Mouse (Mus musculus): ENCODE data around the gene Ahcyl2. TPM values are rescaled to one million over a fixed set of nuclear protein-coding genes. Genes with fewer than 3 reads are reported as not detected.

The Ahcyl2 gene
- polyA plus RNA-seq, 1 experiment from 2014 or later, result 14.9 TPM

DNA sequence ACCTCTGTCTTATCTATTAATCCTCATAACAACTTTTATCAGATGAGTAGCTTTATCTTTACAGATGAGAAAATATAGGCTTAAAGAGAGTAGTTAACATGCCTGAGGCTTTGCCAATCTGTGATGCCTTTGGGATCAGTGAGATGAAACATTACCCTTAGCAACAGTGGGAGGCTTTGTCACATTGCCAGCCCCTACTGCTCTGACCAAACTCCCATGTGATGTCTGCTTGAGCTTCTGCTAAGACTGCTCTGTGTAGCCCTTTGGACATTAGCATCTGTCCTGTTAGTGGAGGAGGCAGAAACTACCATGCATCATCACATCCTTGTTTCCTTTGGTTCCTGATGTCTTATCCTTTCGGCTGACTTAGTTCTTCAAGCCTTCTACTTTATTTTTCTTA is 7.8 kb downstream of the Ahcyl2 start:
- H3K4me3 ChIP-seq, result no peak overlapping the region
- peaks cover 5% of the 10 kb centered on the region; the same call in 1 of the 2 replicates for H3K36me3 ChIP-seq (replicated peaks)
- no peak for DNase-seq (ENCODE audit: low spot score)
- 88% methylated on average over 1 of the region's 1 CpGs for WGBS
- no peak overlapping the region for H3K27ac ChIP-seq (replicated peaks)
- H3K9me3 ChIP-seq, result no peaks in the 10 kb centered on the region
- H3K4me1 ChIP-seq, result peaks cover 7% of the 10 kb centered on the region
- no peaks in the 10 kb centered on the region for H3K27me3 ChIP-seq (replicated peaks; ENCODE audit: low read depth, poor library complexity, severe bottlenecking)

DNA sequence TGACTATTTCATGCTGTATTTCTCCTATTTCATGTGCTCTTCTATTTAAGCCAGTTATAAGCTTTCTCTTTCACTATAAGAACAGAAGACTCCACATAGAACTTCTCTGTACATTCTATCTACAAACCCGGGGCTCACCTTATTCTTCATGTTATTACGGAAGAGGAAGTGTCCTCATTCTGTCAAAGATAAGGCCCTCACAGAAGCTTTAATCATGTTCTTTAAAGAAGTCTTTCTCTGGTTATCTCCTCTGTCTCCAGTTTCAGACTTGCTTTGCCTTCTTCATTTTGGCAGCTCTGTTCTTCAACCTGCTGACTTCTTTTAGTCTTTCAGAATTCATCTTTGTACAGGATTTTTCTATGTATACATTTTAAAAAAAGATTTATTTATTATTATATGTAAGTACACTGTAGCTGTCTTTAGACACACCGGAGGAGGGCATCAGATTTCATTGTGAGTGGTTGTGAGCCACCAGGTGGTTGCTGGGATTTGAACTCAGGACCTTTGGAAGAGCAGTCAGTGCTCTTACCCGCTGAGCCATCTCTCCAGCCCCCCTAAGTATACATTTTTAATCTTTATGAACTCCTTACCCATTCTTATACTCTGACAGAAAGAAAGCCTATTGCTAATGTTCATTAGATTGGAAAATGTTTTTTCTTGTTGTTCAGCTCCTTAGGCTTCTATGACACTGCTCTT is 8.9 kb downstream of the Ahcyl2 start:
- H3K9me3 ChIP-seq, result no peaks in the 10 kb centered on the region
- 87% methylated on average over 4 of the region's 4 CpGs for WGBS
- no peak for DNase-seq (ENCODE audit: low spot score)
- H3K27ac ChIP-seq (replicated peaks), result no peak overlapping the region
- H3K36me3 ChIP-seq (replicated peaks), result peaks cover 5% of the 10 kb centered on the region; the same call in 1 of the 2 replicates
- H3K27me3 ChIP-seq (replicated peaks; ENCODE audit: low read depth, poor library complexity, severe bottlenecking), result no peaks in the 10 kb centered on the region
- no peaks in the 10 kb centered on the region for H3K4me1 ChIP-seq
- no peak overlapping the region for H3K4me3 ChIP-seq

DNA sequence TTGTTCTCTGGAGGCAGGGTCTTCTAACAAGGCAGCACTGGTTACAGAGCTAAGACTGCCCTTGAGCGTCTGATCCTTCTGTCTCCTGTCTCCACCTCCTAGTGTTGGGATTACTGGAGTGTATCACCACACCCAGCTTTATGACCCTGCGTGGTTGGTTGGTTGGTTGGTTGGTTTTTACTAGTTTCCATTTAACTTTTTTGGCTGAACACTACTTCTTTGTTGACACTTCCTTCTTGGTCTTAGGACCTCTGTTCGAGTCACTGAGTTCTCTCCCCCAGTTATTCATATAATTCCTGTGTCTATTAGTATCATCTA is 9.4 kb downstream of the Ahcyl2 start:
- DNase-seq (ENCODE audit: low spot score), result no peak
- no peaks in the 10 kb centered on the region for H3K27me3 ChIP-seq (replicated peaks; ENCODE audit: low read depth, poor library complexity, severe bottlenecking)
- no peak overlapping the region for H3K4me3 ChIP-seq
- 78% methylated on average over 3 of the region's 3 CpGs for WGBS
- H3K27ac ChIP-seq (replicated peaks), result no peak overlapping the region
- H3K4me1 ChIP-seq, result no peaks in the 10 kb centered on the region
- H3K9me3 ChIP-seq, result no peaks in the 10 kb centered on the region
- peaks cover 5% of the 10 kb centered on the region; the same call in 1 of the 2 replicates for H3K36me3 ChIP-seq (replicated peaks)

DNA sequence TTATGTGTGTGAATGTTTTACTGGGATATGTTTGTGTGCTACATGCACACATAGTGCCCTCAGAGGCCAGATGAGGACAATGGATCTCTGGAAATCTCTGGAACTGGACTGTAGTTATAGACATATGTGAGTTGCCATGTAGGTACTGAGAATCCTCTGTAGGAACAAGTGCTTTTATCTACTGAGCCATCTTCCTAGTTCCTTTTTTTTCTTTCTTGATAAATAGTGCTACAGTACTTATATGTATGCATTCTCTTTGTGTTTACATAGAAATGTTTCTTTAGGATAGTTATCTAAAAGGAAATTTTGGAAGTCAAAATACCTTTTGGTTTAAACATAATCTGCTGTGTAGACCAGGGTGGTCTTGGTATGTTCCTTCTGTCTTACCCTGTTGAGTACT is 12.3 kb downstream of the Ahcyl2 start:
- H3K9me3 ChIP-seq, result no peaks in the 10 kb centered on the region
- H3K36me3 ChIP-seq (replicated peaks), result peaks cover 5% of the 10 kb centered on the region; the same call in 1 of the 2 replicates
- no peaks in the 10 kb centered on the region for H3K27me3 ChIP-seq (replicated peaks; ENCODE audit: low read depth, poor library complexity, severe bottlenecking)
- H3K4me1 ChIP-seq, result no peaks in the 10 kb centered on the region
- DNase-seq (ENCODE audit: low spot score), result no peak
- no peak overlapping the region for H3K4me3 ChIP-seq
- no peak overlapping the region for H3K27ac ChIP-seq (replicated peaks)

DNA sequence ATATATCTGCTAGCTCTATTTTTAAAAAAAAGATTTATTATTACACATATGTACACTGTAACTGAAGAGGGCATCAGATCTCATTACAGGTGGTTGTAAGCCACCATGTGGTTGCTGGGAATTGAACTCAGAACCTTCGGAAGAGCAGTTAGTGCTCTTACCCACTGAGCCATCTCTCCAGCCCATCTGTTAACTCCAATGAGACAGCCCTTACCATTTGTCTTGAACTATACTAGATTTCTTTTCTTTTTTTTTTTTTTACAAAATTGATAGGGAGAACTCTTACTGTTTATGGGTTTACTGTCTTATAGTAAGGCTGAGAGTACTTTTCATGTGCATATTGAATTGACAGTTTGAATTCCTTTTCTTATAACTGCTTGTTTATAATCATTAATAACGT is 12.8 kb downstream of the Ahcyl2 start:
- no peak for DNase-seq (ENCODE audit: low spot score)
- WGBS, result 94% methylated on average over 2 of the region's 2 CpGs
- H3K4me1 ChIP-seq, result no peaks in the 10 kb centered on the region

DNA sequence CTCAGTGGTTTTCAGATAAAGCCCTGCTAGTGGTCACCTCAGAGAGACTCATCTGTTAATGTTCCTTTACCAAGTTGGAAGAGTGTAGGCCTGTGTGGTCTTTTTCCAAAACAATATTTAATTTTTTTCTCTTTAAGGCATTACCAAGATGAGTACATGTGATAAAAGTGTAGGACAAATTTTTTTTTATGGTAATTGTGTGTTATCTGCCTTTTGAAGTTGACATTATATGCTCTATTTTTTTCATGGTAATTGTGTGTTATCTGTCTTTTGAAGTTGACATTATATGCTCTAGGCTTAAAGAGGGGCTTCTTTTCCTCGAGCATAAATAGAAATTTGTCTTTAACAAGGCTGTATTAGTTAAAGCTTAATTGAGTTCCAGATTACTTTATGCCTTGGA is 14.4 kb downstream of the Ahcyl2 start:
- H3K27me3 ChIP-seq (replicated peaks; ENCODE audit: low read depth, poor library complexity, severe bottlenecking), result no peaks in the 10 kb centered on the region
- 90% methylated on average over 1 of the region's 1 CpGs for WGBS
- H3K9me3 ChIP-seq, result no peaks in the 10 kb centered on the region
- H3K36me3 ChIP-seq (replicated peaks), result peaks cover 5% of the 10 kb centered on the region; the same call in 1 of the 2 replicates
- H3K27ac ChIP-seq (replicated peaks), result no peak overlapping the region
- H3K4me1 ChIP-seq, result no peaks in the 10 kb centered on the region
- DNase-seq (ENCODE audit: low spot score), result no peak
- no peak overlapping the region for H3K4me3 ChIP-seq

More for the DNA sequence above, 12.8 kb downstream of the Ahcyl2 start:
- Histone ChIP-seq H3K4me3 (no peak overlapping the region), H3K27me3 (replicated peaks; ENCODE audit: low read depth, poor library complexity, severe bottlenecking) (no peaks in the 10 kb centered on the region), H3K9me3 (no peaks in the 10 kb centered on the region), H3K36me3 (replicated peaks) (peaks cover 5% of the 10 kb centered on the region; the same call in 1 of the 2 replicates), H3K27ac (replicated peaks) (no peak overlapping the region)

DNA sequence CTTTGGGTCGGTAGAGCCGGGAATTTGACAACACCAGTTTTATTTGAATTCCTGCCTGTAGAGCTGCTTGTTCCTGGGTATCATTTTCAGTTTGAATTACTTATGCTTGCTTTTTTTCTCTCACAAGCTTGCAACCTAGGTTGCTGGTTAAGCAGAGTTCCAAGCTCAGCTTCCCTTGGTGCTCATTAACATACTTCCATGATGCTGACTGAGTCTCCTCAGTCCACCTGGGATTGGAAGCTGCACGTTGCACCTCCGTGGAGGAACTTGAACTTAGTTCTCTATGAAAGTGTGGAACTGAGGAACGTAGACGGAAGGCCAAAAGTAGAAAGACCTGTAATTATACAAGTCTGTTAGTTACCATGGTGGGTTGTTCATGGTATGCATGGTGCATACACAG is 16.1 kb downstream of the Ahcyl2 start:
- no peak for DNase-seq (ENCODE audit: low spot score)
- Histone ChIP-seq H3K9me3 (no peaks in the 10 kb centered on the region), H3K27ac (replicated peaks) (no peak overlapping the region), H3K4me1 (no peaks in the 10 kb centered on the region), H3K27me3 (replicated peaks; ENCODE audit: low read depth, poor library complexity, severe bottlenecking) (no peaks in the 10 kb centered on the region), H3K4me3 (no peak overlapping the region), H3K36me3 (replicated peaks) (peaks cover under 1% of the 10 kb centered on the region; the same call in 1 of the 2 replicates)
- 91% methylated on average over 6 of the region's 6 CpGs for WGBS

DNA sequence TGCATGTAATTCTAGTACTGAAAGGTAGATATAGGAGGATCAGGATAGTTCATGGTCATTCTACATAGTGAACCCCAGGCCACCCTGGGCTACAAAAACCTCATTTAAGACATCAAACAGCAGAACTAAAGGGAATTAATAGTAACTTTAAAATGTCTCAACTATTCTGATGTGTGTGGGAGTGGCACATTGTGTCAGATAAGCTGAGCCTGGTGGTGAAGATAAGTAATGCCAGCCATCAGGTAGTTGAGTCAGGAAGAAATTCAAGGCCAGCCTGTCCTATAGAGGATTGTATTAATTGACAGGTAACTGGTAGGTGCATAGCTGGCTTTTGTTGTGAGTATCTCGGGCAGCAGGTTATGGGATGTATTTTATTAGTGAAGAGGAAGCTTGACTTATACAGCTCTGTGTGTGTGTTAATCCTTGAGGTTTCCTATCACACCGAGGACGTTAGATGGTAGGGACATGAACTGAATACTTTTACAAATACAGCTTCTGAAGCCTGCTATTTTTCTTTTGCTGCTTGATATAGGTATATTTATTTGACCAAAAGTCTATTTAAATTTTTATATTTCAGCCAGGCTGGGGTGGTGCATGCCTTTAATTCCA is 16.7 kb downstream of the Ahcyl2 start:
- 94% methylated on average over 3 of the region's 3 CpGs for WGBS
- no peaks in the 10 kb centered on the region for H3K27me3 ChIP-seq (replicated peaks; ENCODE audit: low read depth, poor library complexity, severe bottlenecking)
- H3K9me3 ChIP-seq, result no peaks in the 10 kb centered on the region
- no peak overlapping the region for H3K27ac ChIP-seq (replicated peaks)
- no peaks in the 10 kb centered on the region for H3K4me1 ChIP-seq
- no peaks in the 10 kb centered on the region for H3K36me3 ChIP-seq (replicated peaks)
- no peak for DNase-seq (ENCODE audit: low spot score)
- no peak overlapping the region for H3K4me3 ChIP-seq

DNA sequence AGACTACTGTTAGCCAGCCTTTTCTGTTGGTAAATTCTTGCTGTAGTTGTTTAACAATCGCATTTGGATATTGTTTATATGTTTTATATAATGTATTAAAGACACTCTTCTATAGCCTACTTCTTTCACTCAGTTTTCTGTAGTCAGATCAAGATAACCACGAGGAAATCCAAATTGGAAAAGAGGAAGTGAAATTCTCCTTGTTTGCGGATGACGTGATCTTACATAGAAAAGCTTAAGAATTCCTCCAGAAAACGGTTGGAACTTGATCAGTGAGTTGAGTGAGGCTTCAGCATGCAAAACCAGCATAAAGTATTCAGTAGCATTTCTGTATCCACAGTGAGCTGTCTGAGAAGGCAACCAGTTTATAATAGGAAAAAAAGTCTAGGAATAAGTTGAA is 17.9 kb downstream of the Ahcyl2 start:
- H3K27me3 ChIP-seq (replicated peaks; ENCODE audit: low read depth, poor library complexity, severe bottlenecking), result no peaks in the 10 kb centered on the region
- no peak overlapping the region for H3K27ac ChIP-seq (replicated peaks)
- no peaks in the 10 kb centered on the region for H3K9me3 ChIP-seq
- no peaks in the 10 kb centered on the region for H3K4me1 ChIP-seq
- DNase-seq (ENCODE audit: low spot score), result no peak
- H3K36me3 ChIP-seq (replicated peaks), result no peaks in the 10 kb centered on the region
- WGBS, result 89% methylated on average over 5 of the region's 5 CpGs
- H3K4me3 ChIP-seq, result no peak overlapping the region

DNA sequence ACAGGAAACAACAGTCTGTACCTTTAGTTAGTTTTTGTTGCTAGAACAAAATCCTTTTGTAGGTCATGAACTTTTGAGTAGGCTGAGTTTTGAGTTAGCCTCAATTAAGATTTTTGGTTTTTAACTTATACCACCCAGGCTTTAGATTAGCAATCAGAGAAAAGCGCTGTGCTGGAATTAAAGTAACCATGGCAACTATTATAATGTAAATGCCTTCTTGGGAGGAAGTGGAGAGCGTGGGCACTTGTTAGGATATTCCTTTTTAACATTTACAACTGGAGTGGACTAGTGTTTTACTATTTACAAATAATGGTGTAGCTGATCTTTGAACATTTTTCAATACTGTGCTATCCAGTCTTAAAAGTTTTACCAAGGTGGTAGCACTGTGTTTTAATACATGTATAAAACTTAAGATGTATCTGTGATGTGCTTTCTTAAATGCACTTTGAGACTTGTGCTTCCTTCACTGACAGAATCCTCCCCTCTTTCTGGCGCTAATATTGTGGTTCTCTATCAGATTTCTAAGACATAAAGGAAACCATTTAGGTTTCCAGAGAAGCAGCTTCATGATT is 21.1 kb downstream of the Ahcyl2 start:
- WGBS, result 47% methylated on average over 3 of the region's 3 CpGs
- no peaks in the 10 kb centered on the region for H3K27me3 ChIP-seq (replicated peaks; ENCODE audit: low read depth, poor library complexity, severe bottlenecking)
- DNase-seq (ENCODE audit: low spot score), result no peak

DNA sequence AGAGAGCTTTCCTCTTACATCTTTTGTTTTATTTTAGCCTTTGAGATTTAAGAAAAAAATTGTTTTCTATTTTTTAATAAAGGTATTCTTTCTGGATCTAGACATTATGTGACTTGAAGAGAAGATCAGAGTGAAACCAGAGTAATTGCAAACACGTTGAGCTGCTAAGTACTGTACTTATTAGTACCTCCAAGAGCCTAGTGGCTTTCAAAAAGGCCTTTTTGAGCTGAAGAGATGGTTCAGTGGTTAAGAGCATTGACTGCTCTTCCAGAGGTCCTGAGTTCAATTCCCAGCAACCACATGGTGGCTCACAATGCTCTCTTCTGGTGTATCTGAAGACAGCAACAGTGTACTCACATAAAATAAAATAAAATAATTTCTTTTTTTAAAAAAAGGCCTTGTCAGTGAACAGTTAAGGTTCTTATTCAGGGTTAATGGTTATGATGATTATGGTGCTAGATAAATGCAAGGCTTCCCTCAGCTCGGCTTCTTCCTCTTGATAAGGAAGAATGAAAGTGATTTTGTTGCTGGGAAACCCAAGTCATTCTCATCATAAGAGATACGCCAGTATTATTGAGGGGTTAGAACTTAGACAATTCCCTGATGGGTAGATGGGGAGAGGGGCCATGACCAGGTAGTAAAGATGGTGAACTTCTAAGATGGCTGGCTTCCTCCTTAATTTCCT is 22.3 kb downstream of the Ahcyl2 start:
- DNase-seq (ENCODE audit: low spot score), result no peak
- 94% methylated on average over 3 of the region's 3 CpGs for WGBS
- no peaks in the 10 kb centered on the region for H3K36me3 ChIP-seq (replicated peaks)
- H3K4me3 ChIP-seq, result no peak overlapping the region
- H3K4me1 ChIP-seq, result no peaks in the 10 kb centered on the region
- H3K27ac ChIP-seq (replicated peaks), result no peak overlapping the region
- no peaks in the 10 kb centered on the region for H3K27me3 ChIP-seq (replicated peaks; ENCODE audit: low read depth, poor library complexity, severe bottlenecking)
- H3K9me3 ChIP-seq, result no peaks in the 10 kb centered on the region

More for the DNA sequence above, 21.1 kb downstream of the Ahcyl2 start:
- Histone ChIP-seq H3K27ac (replicated peaks) (no peak overlapping the region), H3K4me3 (no peak overlapping the region), H3K36me3 (replicated peaks) (no peaks in the 10 kb centered on the region), H3K4me1 (no peaks in the 10 kb centered on the region), H3K9me3 (no peaks in the 10 kb centered on the region)

DNA sequence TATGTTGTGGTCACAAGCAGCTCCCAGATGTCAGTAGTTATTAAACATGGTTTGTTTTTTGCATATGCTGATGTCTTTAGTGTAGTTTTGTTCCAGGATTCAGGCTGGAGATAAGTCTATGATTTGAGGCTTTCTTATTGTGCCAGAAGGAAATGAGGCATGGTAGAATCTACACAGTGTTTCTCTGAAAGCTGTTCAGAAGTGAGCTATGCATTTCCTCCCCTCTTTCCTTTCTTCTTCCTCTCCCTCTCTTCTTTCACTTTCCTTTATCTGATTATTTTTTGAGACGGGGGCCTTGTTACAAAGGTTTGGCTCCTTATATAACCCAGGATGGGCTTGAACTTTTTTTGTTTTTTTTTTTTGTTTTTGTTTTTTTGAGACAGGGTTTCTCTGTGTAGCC is 25.7 kb downstream of the Ahcyl2 start:
- no peaks in the 10 kb centered on the region for H3K4me1 ChIP-seq
- H3K27me3 ChIP-seq (replicated peaks; ENCODE audit: low read depth, poor library complexity, severe bottlenecking), result no peaks in the 10 kb centered on the region
- DNase-seq (ENCODE audit: low spot score), result no peak
- H3K9me3 ChIP-seq, result no peaks in the 10 kb centered on the region
- no peaks in the 10 kb centered on the region for H3K36me3 ChIP-seq (replicated peaks)
- no peak overlapping the region for H3K27ac ChIP-seq (replicated peaks)
- H3K4me3 ChIP-seq, result no peak overlapping the region
- WGBS, result 86% methylated on average over 1 of the region's 1 CpGs

DNA sequence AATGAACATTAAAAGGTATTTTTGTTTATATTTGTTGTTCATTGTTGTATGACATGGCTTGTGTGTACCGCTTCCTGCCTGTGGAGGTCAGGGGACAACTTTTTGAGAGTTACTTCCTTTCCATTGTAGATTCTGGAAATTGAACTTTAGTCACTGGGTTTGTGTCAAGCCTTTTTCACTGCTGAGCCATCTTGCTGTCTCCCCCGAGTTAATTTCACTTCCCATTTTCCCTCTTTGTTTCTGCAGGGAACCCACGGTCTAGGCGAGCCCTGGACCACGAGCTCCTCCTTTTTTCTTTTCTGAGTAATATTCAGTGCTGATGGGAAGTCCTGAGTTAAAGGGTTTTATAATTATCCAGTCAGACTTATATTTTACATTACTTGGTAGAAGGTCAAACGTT is 26.8 kb downstream of the Ahcyl2 start:
- H3K9me3 ChIP-seq, result no peaks in the 10 kb centered on the region
- H3K4me3 ChIP-seq, result no peak overlapping the region
- H3K36me3 ChIP-seq (replicated peaks), result no peaks in the 10 kb centered on the region
- H3K27me3 ChIP-seq (replicated peaks; ENCODE audit: low read depth, poor library complexity, severe bottlenecking), result no peaks in the 10 kb centered on the region
- no peak for DNase-seq (ENCODE audit: low spot score)
- WGBS, result 89% methylated on average over 6 of the region's 6 CpGs
- no peaks in the 10 kb centered on the region for H3K4me1 ChIP-seq
- H3K27ac ChIP-seq (replicated peaks), result no peak overlapping the region

Data from embryonic facial prominence, embryonic 10.5 days (tissue).